Mouse (Mus musculus) forelimb bud, embryonic 11.5 days (tissue): ENCODE measurements around the gene Nupr1.
A peak's percentile ranks its signal among the peaks of the same experiment; 100 is the strongest.

Experiments
- DNase-seq: peaks from one replicate; pipeline ENCODE4 v3.0.0-alpha.2; 2012; ENCODE audit warnings: low read depth, low spot score

Gene Nupr1

DNA sequence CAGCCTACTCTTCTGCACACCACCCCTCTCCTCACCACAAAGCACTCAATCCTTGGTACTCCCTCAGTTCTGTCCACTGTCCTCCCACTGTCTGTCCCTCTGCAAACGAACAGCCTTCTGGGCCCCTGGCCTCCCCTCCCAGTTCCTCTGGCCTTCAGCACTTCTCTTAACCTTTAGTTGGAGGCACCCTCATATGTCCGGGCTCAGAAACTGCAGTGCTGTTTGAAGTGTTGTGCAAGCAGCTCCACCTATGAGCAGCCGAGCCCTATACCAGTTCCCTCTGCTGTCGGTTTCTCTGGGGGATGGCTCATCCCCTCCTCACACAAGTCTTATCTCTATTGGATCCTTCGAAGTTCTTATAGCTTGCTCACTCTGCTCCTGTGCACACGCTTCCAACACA, 34.2 kb downstream of the Nupr1 start:
- no peak for DNase-seq

DNA sequence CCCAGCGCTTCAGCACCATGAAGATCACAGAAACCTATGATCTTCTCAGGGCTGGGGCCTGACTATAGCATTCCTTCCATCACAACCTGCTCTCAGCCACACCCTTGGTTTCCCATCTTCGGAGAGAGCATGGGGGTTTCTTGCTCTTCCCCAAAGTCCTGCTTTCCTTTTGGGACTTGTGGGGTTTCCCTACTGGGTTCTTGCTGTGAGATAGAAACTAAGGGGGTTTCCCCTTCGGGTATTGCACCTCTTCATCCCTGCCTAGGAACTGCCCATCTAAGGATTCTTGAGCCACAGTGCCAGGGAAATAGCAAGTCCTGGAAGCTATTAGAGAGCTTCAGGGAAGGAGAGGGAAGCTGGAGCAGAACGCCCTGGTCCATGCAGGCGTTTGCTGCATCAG, 34.8 kb downstream of the Nupr1 start:
- DNase-seq, result no peak

DNA sequence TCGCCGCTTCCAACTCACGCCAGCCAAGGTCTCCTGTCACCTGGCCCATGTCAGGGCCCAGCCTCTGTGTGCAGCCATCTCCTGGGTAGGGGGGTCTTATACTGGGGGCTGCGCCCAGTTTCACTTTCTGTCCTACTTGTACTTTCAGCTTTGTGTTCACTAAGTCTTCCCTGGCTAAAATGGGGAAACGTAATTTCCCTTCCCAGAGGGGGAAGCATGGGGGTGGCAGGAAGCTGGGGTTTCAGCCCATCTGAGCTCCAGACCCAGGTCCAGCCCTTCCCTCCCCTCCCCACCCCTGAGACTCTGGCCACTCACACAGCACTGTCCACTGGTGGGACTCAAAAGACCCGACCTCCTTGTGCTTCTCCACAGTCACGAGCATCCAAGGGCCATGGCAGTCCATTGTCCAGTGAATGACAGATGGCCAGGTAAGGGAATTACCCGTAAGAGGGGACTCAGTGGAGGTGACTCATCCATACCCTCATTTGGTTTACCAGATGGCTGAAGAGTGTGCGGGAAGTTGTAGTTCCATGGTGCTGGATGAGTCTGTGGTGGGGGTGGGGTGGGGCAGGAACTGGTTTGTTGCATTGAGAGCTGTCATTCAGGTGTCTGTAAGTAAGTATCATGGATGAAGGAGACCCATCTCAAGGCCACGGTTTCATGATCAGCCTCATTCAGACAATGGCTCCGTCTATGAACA, 35.6 kb downstream of the Nupr1 start, which contains the start of gene Il27:
Il27 (minus strand) TSS at position 80 of the 700 bp plus-strand sequence.
- no peak for DNase-seq

DNA sequence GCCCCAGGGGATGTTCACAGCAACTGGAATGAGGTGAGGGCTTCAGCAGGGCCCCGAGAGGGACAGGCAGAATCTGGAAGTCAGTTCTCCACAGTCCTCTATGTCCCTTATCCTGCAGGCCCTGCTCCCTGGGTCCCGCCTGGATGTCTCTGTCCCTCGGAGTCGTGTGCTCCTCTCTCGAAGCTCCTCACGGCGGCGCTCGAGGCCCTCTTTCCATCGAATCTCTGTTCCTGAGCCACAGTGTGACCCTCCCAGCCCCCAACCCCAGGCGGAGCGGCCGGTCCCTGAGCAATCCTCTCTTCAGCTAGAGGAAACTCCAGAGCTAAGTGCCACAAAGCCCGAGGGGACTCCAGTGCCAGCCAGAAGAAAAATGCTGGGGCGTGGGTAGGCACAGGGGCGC, 42.9 kb downstream of the Nupr1 start:
- DNase-seq, result peak; percentile 68

DNA sequence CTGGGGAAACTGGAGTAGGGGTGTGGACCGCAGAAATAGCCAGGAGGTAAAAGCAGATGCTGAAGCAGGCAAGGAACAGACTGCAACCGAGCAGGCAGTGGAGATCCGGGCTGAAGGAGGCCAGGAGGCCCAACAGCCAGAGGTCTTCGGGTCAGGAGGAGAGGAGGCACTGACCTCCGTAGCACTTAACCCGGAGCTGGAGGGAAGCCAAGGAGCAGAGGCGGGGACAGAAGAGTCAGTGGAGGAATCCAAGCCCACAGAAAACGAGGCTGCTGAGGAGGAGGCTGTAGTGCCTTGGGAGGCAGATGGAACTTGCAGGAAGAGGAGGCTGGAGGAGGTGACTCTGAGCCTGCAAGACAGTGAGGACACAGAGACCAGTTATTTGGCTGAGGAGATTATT, 43.8 kb downstream of the Nupr1 start:
- DNase-seq, result no peak

DNA sequence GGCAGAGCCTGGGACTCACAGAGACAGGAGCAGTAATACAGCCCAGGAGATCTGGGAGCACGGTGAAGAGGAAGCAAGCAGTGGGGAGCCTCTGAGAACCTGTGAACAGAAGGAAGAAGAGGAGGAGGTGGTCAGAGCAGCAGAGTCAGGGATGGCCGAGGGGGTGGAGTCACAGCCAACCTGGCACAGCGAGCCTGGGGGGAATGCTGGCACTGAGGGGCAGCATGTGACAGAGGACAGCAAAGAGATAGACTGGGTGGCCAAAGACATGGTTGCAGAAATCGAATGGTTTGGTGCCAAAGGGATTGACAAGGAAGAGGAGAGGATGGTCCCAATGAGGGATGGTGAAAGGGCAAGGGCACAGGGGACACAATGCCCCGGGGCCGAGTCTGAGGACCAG, 44.9 kb downstream of the Nupr1 start, which contains the start of gene Cln3:
Cln3 (minus strand) TSS at position 101 of the 400 bp plus-strand sequence.
- no peak for DNase-seq

DNA sequence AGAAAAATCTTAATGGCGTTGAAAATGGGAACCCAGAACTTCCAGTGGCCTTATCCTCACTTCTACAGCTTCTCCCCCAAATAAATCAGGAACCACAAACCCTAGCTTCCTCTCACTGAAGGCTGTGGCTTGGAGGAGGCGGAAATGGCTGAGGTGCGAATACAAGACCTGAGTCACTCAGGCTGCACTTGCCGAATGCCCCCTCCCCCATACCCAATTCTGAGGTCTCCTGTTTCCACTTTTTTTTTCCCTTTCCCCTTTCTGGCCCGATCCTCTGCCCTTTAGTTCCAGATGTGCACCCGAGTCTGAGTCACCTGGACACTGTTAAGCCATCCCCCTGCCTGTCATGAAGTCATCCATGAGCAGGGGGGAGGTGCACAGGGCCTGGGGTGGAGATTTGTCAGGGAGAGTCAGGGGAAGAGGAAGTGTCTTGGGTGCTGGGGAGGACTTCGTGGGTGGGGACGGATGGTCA, 46.1 kb downstream of the Nupr1 start, which contains the start of gene Apobr:
Apobr (plus strand) TSS at position 437 of the 472 bp plus-strand sequence.
- DNase-seq, result no peak

DNA sequence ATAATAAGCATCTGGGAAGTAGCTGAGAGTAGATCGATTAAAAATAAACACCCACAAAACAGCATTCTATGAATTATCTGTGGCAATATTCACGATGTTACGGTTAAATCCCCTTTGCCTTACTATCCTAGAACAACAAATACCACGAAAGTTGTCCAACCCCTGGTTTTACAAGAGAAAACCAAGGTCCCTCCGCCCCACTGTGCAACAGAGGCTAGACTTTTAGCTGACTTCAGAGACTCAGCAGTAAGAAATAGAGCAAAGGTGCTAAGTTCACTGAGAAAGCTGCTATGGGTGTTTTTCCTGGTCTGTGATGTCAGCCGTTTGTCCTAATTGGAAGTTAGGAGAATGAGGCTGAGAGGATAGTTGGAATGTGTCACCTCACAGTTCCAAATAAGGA, 46.9 kb downstream of the Nupr1 start:
- no peak for DNase-seq

DNA sequence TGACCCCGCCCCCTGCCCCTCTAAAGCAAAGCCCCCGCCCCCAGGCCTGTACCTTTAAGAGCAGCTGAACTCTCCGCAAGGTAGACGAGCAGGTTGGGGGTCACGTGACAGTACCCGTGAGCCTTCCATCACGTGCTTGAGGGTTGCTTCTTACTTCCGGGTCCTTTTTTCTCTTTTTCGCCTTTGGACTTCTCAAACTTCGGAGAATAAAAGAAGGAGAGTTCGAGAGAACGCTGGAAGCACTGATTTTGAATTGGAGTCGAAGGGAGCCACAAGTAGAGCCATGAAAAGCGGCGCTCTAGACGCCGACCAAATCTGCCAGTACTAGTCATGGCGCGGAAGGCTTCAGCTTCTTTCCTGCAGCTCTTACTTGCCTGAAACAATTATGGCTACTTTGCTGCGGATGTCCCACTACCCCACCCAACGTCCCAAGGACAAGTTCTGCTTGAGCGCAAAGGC, 47.4 kb downstream of the Nupr1 start:
- DNase-seq, result peak; percentile 92

DNA sequence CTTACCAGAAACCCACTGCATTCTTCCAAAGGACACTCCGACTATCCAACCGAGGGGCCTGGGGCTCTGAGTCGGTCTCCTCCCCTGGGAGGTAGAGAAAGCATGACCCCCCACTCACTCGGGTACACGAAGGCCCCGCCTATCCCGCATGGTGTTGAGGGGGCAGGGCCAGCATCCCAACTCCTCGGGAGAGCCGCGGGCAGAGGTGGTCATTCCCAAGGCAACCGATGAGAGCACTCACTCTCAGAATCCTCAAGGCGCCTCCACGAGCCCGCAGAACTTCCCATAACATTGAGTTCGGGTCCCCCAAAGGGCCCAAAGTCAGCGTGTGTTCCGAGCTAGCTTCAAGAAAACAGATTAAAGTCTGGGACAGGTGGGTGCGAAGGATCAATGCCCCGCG, 47.9 kb downstream of the Nupr1 start:
- peak; percentile 20 for DNase-seq

DNA sequence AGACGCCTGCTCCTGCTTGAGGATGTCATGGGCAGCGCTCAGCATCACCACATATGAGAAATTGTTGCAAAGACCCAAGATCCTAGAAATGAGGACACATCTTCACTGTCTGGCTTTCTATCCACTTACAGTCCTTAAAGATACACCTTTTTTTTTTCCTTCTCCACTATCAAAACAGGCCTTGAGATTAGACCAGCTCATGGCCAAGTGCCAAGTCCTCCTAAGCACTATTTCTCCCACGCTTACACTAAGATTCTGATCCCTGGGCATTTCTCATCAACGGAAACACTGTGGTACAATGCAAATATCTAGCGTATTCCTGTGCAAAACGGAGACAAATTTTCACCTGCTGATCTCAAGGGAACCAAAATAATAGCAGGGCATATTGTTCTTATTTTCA, 49.0 kb downstream of the Nupr1 start:
- DNase-seq, result no peak

DNA sequence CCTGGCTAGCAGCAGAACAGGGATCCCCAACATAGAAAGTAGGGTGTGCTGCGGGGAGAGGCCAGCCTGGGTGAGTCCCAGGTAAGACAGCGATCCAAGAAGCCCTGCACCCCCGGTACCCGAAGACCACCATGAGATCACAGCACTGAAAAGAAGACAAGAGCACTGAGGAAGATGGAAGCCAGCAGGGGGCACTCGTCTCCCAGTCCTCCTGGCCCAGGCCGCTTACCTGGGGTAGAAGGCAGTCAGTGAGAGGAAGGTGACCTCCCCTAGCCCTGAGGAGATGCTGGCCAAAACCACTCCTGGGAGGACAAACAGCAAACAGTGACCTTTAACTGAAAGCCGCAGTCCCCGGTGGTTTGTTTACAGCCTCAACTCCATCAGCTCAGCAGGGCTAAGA, 51.5 kb downstream of the Nupr1 start:
- peak; percentile 14 for DNase-seq

DNA sequence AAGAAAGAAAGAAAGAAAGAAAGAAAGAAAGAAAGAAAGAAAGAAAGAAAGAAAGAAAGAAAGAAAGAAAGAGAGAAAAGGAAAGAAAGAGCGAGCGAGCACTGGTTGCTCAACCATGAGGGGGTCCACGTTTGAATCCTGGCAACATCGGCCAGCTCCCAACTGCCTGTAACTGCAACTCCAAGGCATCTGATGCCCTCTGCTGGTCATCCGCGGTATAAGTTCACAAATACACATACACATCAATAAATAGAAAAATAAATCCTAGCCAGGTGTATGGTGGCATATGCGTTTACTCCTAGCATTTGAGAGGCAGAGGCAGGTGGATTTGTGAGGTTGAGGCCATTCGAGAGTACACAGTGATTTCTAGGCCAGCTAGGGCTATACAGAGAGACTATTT, 53.7 kb downstream of the Nupr1 start:
- peak; percentile 70 for DNase-seq
